Mouse (Mus musculus): Measurements from ENCODE around the gene Ttc38.

The Ttc38 gene

DNA sequence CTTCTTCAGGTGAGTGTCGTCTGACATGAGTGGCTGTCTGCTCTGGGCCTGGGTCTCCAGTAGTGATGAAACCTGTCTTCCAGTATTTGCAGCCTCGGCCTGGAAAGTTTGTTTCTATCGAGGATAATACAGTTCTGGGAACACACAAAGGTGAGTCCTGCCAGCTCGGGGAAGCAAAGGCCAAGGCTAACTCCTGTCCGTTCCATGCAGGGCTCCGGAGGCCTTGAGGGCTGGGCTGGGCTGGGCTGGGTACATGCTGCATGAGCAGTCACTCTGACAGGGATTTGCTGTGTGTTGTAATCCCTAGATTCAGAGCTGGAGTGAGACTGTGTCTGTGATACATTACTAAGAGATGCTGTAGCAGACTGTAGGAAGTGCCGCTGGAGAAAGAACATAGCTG is 61.8 kb downstream of the Ttc38 start:
- no peak for DNase-seq (ENCODE audit: low read depth, low spot score)

DNA sequence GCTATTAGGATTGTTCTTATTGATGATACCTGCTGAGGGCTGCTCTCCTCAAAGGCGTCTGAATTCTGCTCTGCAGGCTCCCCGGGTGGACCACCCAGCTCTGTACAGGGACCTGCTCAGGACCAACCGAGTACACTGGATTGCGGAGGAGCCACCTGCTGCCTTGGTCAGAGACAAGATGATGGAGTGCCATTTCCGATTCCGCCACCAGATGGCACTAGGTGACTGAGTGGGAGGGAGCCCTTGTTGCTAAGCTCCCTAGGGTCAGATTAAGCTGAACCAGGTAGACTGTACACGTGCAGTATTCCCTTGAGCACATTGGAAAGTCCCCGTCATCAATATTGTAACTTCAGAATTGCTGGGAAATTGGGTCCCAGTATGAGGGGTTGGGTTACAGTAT is 64.2 kb downstream of the Ttc38 start:
- peak; percentile 83 for DNase-seq (ENCODE audit: low read depth, low spot score)

DNA sequence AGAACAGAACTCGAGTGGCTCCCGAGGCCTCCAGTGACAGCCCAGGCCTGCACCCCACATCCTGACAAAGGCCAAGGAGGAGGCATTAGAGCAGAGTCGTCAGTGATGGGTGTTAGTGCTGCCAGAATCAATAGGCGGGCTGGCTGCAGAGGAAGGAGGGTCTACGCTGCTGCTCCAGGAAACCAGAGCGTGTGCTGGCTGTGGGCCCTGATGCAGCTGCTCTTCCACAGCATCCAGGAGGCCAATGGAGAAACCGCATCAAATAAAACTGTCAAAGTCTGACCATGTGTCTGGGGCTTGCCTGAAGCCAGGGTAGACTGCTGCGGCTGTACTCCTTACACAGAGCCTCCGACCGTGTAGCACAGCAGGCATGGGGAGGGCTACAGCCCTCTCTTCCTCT is 65.0 kb downstream of the Ttc38 start:
- DNase-seq (ENCODE audit: low read depth, low spot score), result no peak

DNA sequence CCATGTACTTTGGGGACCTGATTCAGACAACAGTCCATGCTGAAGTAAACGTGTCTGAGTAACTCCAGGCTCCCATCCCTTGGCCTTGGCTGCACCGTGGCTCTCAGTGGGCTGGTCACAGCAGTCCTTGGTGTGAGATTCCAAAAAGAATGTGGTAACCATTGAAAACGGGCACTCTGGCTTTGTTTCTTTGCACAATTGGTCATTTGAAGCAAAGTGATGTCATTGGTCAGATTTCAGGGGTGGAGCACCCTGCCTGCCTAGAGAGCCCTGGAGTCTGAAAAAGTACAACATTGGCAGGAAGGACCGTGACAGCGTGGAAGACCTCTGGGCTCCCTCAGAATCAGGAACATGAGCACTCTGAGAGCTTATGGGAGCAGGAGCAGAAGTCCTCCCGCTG is 67.3 kb downstream of the Ttc38 start:
- DNase-seq (ENCODE audit: low read depth, low spot score), result no peak

DNA sequence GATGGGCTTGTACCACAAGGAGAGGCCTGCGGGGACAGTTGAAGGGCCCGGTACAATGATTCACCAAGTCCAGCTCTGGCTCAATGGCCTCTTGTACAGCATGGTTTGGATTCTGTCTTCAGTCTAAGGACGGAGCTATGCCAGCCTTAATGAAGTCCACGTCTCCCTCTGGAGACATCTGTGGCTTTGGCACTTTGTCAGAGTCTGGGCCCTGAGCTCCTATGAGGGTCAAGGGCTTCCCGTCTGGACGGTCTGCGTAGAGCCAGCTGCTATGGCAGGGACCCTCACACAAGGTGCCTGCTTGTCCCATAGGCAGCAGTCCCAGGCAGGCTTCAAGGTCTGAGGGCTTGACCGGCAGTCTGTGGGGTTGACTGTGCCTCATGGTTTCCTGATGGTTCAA is 68.2 kb downstream of the Ttc38 start:
- DNase-seq (ENCODE audit: low read depth, low spot score), result no peak

GRCm38 (mm10) chr15:85900801-85901200 is 68.7 kb downstream of the Ttc38 start:
- no peak for DNase-seq (ENCODE audit: low read depth, low spot score)

DNA sequence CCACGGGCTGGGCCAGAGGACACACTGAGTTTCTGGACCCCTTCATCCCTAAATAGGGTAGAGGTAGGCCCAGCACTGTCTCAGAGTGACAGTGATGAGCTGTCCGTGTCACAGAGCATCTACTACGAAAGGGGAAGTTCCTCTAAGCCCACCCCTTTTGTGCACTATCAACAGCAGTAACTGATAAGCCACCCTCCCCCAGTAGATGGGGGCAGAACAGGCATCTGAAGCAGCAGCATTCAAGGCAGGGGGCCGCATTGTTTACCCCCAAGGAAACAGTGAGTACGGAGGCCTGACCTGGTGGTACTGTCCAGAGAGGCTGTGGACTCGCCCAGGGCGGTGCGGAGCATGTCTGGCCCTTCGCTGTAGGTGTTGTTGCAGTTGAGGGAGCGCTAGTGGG is 70.4 kb downstream of the Ttc38 start:
- DNase-seq (ENCODE audit: low read depth, low spot score), result no peak

DNA sequence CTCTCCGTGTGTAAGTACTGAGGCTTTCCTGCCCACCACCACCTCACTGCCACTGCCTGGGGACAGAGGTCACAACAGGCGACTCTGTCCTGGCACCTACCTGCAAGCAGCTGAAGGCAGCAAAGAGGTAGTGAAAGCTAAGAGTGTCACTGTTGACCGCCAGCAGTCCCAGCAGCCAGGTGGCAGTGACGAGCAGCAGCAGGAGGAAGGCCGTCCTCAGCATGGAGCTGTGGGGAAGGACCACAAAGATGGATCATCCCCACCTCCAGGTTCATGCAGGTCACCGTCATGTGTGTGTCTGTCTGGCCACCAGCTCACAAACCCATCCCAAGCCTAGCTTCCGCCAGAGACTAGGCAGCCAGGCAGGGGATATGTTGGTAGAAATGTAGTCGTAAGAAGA is 71.7 kb downstream of the Ttc38 start:
- DNase-seq (ENCODE audit: low read depth, low spot score), result peak; percentile 65

Measured in ES-CJ7 (cell line).